Mouse (Mus musculus) splenic B cell, adult 2 months (primary cell): ENCODE results near the gene Uri1.

Source experiments
- DNase-seq: peaks from one replicate; pipeline ENCODE4 v3.0.0-alpha.2; 2011; ENCODE audit warnings: low read depth, low spot score
- H3K27me3 ChIP-seq: 2 replicates; pipeline ENCODE4 v1.6.1; 2012; ENCODE audit warnings: mild to moderate bottlenecking, low read length, moderate library complexity, mixed read lengths; ENCODE audit not compliant: control insufficient read depth, poor library complexity, insufficient read depth, severe bottlenecking
- H3K36me3 ChIP-seq: 2 replicates; pipeline ENCODE4 v1.6.1; 2012; ENCODE audit warnings: mild to moderate bottlenecking, low read length, moderate library complexity, mixed read lengths; ENCODE audit not compliant: control insufficient read depth, poor library complexity, insufficient read depth, severe bottlenecking

The Uri1 gene

GRCm38 (mm10) chr7:38023451-38023850 lies at the start of gene Uri1:
Gene Uri1, minus strand, starts transcription at chr7:38023551.
- no peak for DNase-seq
- Histone ChIP-seq H3K36me3 (no peaks in the 10 kb centered on the region), H3K27me3 (no peaks in the 10 kb centered on the region)

DNA sequence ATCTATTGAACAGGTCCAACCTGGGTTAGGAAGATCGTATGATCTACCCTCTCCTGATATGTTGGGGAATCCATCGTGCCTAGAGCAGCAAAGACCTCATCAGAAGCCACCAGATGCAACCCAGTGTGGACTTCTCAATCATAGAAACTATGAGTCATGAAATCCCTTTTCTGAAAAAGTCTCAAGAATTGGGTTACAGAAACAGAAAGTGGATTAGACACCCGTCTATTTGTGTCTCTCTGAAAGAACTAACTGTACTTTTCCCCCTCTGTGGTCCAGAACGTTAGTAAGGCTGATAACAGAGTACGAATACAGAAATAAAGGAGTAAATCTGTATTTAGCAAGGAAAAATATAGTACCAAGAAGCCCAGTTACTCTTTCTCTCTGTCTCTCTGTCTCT lies 47.7 kb upstream of the Uri1 start:
- Histone ChIP-seq H3K27me3 (no peaks in the 10 kb centered on the region), H3K36me3 (no peaks in the 10 kb centered on the region)
- DNase-seq = no peak

DNA sequence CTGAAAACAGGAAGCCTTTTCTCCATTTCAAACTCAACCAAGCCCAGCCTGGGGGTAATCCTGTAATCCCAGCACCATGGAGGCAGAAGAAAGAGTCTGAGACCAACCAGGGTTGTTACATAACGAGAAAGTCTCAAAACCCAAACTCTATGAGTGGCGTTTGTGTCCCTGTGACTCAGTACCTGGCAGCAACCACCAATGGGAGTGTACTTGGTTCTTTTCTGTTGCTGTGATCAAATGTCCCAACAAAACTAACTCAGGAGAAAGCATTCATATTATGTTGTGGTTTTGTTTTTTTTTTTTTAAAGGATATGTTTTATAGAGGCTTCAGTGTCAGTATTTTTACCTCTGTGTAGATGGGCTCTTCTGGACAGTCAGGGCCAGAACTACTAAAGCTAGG lies 47.3 kb upstream of the Uri1 start:
- no peaks in the 10 kb centered on the region for H3K27me3 ChIP-seq
- no peak for DNase-seq
- no peaks in the 10 kb centered on the region for H3K36me3 ChIP-seq

- no peaks in the 10 kb centered on the region for H3K27me3 ChIP-seq
- DNase-seq = no peak
- H3K36me3 ChIP-seq = no peaks in the 10 kb centered on the region
Measured at GRCm38 (mm10) chr7:38064431-38064830, 41.1 kb upstream of the Uri1 start.

DNA sequence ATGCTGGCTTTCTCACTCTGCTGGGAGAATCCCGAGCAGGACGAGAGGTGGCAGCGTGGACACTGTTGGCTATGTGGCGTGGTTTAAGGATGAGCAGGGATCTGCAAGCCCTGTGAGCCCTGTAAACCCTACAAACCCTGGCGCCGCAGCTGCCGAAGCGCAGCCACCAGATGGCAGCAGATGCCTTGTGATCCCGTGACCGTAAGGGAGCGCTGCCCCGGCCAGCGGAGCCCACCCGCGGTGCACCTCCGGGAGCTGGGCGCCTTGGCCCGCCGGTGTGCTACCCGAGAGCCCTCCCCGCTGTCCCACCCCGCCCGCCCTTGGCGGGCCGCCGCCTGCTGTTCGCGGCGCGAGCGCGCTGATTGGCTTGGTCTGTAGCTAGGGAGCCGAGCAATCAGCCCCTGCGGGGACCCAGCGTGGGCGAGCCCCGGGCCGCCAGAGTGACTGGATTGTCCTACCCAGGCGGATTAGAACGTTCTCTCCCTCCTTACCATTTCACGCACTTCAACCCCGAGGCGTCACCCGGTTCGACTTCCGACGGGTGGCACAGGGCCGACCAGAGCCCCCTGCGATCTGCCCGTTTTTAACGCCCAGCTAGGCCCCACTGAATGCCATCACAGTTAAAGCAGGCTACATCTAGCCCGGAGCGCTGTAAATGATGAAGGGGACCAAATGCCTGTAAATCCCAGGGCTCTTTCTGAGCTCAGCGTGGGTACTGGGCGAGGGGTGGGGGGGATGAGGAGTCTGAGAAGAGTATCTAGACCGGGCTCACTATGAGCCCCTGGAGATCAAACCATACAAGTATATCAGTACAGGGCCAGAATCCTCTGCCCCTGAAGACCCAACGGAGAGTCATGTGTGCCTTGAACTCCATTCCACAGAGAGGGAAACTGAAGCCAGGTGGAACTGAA lies 38.0 kb upstream of the Uri1 start:
- H3K36me3 ChIP-seq = no peaks in the 10 kb centered on the region
- peak; percentile 90 for DNase-seq
- H3K27me3 ChIP-seq = no peaks in the 10 kb centered on the region

DNA sequence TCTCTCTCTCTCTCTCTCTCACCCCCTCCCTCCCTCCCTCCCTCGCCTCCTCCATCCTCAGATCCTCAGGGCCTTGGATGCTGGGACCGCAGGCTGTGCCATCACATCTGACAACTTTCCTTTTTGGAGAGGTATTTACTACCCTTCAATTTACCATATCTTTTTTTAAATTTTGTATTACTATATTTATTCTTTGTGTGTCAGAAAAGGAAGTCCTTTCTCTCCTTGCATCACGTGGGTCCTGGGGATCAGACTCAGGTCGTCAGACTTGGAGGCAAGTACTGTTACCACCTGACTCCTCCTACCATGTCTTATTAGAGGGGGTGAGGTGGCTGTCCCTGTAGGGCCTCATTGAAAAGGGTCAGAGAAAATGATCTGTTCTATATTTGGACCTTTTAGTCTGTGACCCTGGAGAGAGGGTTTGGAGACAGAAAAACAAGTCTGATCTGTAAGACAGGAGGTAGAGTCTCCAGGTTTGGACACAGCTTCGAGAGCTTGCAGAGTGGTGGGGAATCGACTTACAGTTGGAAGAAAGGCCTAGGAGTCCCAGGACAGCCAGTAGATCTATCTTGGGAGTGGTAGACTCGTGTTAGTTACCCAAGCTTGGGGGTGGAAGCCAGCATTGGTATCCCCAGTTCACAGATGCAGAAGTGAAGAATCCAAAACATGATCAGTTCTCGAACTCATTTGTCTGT lies 36.4 kb upstream of the Uri1 start:
- no peak for DNase-seq
- H3K27me3 ChIP-seq = no peaks in the 10 kb centered on the region
- H3K36me3 ChIP-seq = no peaks in the 10 kb centered on the region

GRCm38 (mm10) chr7:38059096-38059495 lies 35.7 kb upstream of the Uri1 start:
- no peak for DNase-seq
- no peaks in the 10 kb centered on the region for H3K27me3 ChIP-seq
- H3K36me3 ChIP-seq = no peaks in the 10 kb centered on the region

GRCm38 (mm10) chr7:38055996-38056395 lies 32.6 kb upstream of the Uri1 start:
- Histone ChIP-seq H3K36me3 (no peaks in the 10 kb centered on the region), H3K27me3 (no peaks in the 10 kb centered on the region)
- no peak for DNase-seq

DNA sequence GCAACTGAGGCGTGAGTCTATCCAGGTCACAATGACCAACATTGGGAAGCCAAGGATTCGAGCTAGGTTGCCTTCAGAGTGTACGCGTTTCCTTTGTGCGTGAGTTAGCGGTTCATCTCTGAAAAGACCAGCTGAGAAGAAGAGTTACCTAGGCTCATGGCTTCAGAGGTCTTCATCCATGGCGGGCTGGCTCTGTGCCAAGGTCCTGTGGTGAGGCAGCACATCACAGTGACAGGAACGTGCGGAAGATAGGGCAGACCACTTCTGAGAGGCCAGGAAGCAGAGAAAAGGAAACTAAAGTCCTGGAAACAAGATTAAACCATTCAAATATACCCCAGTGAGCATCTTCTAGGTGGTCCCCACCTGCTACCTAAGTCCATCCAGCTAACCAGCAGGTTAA lies 30.9 kb upstream of the Uri1 start:
- Histone ChIP-seq H3K27me3 (no peaks in the 10 kb centered on the region), H3K36me3 (no peaks in the 10 kb centered on the region)
- DNase-seq = no peak

GRCm38 (mm10) chr7:38047229-38047628 lies 23.9 kb upstream of the Uri1 start:
- Histone ChIP-seq H3K27me3 (no peaks in the 10 kb centered on the region), H3K36me3 (no peaks in the 10 kb centered on the region)
- no peak for DNase-seq

- Histone ChIP-seq H3K27me3 (no peaks in the 10 kb centered on the region), H3K36me3 (no peaks in the 10 kb centered on the region)
- no peak for DNase-seq
Measured at GRCm38 (mm10) chr7:38041244-38041643, 17.9 kb upstream of the Uri1 start.

DNA sequence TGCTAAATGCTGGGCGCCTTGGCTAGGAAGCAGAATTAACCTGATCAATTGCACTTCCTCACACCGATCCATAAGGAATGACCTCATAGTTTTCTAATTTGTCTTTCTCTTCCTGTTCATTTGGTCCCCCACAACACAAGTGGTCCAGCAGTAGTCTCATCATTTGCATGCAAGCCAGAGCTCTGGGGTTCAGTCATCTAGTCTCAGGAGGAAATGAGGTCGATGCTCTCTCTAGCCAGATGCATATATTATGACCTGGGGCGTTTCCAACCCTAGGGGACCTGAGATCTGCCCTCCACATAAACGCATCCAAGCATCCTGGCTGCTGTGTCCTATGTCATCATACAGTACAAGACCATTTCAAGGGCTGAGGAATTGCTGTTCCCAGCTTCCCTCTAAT lies 14.2 kb upstream of the Uri1 start:
- DNase-seq = no peak
- no peaks in the 10 kb centered on the region for H3K27me3 ChIP-seq
- H3K36me3 ChIP-seq = no peaks in the 10 kb centered on the region

DNA sequence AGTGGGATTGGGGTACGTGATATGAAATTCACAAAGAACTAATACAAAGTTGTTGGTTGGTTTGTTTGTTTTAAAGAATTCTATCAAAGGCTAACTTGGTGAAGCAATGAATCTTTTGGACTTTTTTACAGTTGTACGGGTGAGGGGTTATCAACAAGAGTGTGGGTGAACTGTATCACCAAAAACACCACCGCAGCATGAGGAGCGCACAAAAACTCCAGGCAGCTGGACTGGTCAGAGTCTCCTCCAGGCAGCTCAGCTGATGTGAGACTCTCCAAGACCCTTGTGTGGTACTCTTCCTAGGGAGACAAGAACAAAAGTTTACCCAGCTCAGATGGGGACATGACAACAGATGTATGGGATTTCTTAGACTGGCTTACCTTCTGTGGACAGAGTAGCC lies 7.8 kb upstream of the Uri1 start:
- no peaks in the 10 kb centered on the region for H3K36me3 ChIP-seq
- no peak for DNase-seq
- H3K27me3 ChIP-seq = no peaks in the 10 kb centered on the region

- no peaks in the 10 kb centered on the region for H3K36me3 ChIP-seq
- DNase-seq = no peak
- H3K27me3 ChIP-seq = no peaks in the 10 kb centered on the region
Measured at GRCm38 (mm10) chr7:38030606-38031005, 7.3 kb upstream of the Uri1 start.

- Histone ChIP-seq H3K27me3 (no peaks in the 10 kb centered on the region), H3K36me3 (no peaks in the 10 kb centered on the region)
- DNase-seq = no peak
Measured at GRCm38 (mm10) chr7:38029986-38030385, 6.6 kb upstream of the Uri1 start.
